Mouse (Mus musculus) cerebral cortex, adult 2 months (tissue): ENCODE measurements around the gene Bach2.

Experiments
- WGBS: fragments of 180-500 bp; shearing (Covaris S2); methylation state at CpG from one replicate; pipeline ENCODE4 v1.1.7; 2018; 5-methylcytosine and 5-hydroxymethylcytosine counted together

Bach2 gene

GRCm38 (mm10) chr4:32297071-32297671, 58.6 kb downstream of the Bach2 start:
- 32% methylated on average over 6 of the region's 6 CpGs for WGBS

GRCm38 (mm10) chr4:32299221-32299620, 60.6 kb downstream of the Bach2 start:
- WGBS: 80% methylated on average over 3 of the region's 3 CpGs

- WGBS: 89% methylated on average over 3 of the region's 3 CpGs
Measured at GRCm38 (mm10) chr4:32299970-32300369, 61.4 kb downstream of the Bach2 start.

- 53% methylated on average over 5 of the region's 5 CpGs for WGBS
Measured at GRCm38 (mm10) chr4:32302668-32303067, 64.1 kb downstream of the Bach2 start.

- WGBS: 16% methylated on average over 4 of the region's 4 CpGs
Measured at GRCm38 (mm10) chr4:32303076-32303475, 64.5 kb downstream of the Bach2 start.

GRCm38 (mm10) chr4:32303674-32304073, 65.1 kb downstream of the Bach2 start:
- WGBS: 5% methylated on average over 8 of the region's 8 CpGs

- WGBS: 22% methylated on average over 6 of the region's 6 CpGs
Measured at GRCm38 (mm10) chr4:32304221-32304703, 65.7 kb downstream of the Bach2 start.

GRCm38 (mm10) chr4:32305036-32305615, 66.5 kb downstream of the Bach2 start:
- WGBS: 38% methylated on average over 18 of the region's 18 CpGs

- 66% methylated on average over 6 of the region's 6 CpGs for WGBS
Measured at GRCm38 (mm10) chr4:32305683-32306082, 67.1 kb downstream of the Bach2 start.

GRCm38 (mm10) chr4:32306169-32306792, 67.7 kb downstream of the Bach2 start:
- 65% methylated on average over 3 of the region's 3 CpGs for WGBS

- 65% methylated on average over 5 of the region's 5 CpGs for WGBS
Measured at GRCm38 (mm10) chr4:32307215-32307614, 68.6 kb downstream of the Bach2 start.

- WGBS: 71% methylated on average over 10 of the region's 10 CpGs
Measured at GRCm38 (mm10) chr4:32312171-32312946, 73.8 kb downstream of the Bach2 start.

- 74% methylated on average over 3 of the region's 3 CpGs for WGBS
Measured at GRCm38 (mm10) chr4:32314919-32315318, 76.3 kb downstream of the Bach2 start.

GRCm38 (mm10) chr4:32318608-32319007, 80.0 kb downstream of the Bach2 start:
- WGBS: 89% methylated on average over 1 of the region's 1 CpGs

- 88% methylated on average over 3 of the region's 3 CpGs for WGBS
Measured at GRCm38 (mm10) chr4:32319327-32319726, 80.7 kb downstream of the Bach2 start.

GRCm38 (mm10) chr4:32320039-32320438, 81.4 kb downstream of the Bach2 start:
- WGBS: 98% methylated on average over 1 of the region's 1 CpGs

GRCm38 (mm10) chr4:32324111-32324510, 85.5 kb downstream of the Bach2 start:
- WGBS: 98% methylated on average over 6 of the region's 6 CpGs

GRCm38 (mm10) chr4:32324967-32325366, 86.4 kb downstream of the Bach2 start:
- WGBS: 76% methylated on average over 4 of the region's 4 CpGs

- WGBS: 50% methylated on average over 3 of the region's 3 CpGs
Measured at GRCm38 (mm10) chr4:32325596-32325995, 87.0 kb downstream of the Bach2 start.

GRCm38 (mm10) chr4:32326279-32326678, 87.7 kb downstream of the Bach2 start:
- 53% methylated on average over 10 of the region's 10 CpGs for WGBS

GRCm38 (mm10) chr4:32326860-32327259, 88.3 kb downstream of the Bach2 start:
- WGBS: 60% methylated on average over 3 of the region's 3 CpGs

- 34% methylated on average over 5 of the region's 5 CpGs for WGBS
Measured at GRCm38 (mm10) chr4:32327626-32328025, 89.0 kb downstream of the Bach2 start.
